Mouse (Mus musculus): Measurements from ENCODE around the gene Akap6. TPM values are rescaled to one million over a fixed set of nuclear protein-coding genes. Genes with fewer than 3 reads are reported as not detected.

Akap6 gene
- total RNA-seq, 2 experiments from 2014 or later: 178 to 181 TPM

DNA sequence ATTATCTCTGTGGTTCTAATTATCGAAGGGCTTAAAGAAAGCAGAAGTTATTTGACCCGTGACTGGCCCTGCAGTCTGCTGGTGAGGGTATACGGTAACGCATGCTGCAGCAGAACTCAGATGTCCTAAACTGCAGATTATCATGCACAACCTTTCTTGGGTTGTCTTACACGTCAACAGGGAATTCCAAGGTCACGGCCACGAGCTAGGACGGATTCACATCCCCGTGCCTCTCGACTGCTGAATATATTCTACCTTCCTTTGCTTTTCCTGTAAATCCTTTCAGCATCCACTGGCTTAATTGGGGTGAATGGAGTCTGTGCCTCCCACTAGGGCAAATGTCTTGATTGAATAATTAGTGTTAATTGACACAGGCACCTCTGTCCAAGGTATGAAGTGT, 134.9 kb downstream of the Akap6 start:
- no peak for TF ChIP-seq CTCF (IDR thresholded peaks at IDR 0.05)
- intact Hi-C loops (cut with DNase I): no loop called here
- H3K4me3 ChIP-seq: no peak overlapping the region
- H3K27ac ChIP-seq: peak overlapping the region; percentile 47; the same call in 1 of the 2 replicates
- no peak for DNase-seq (ENCODE audit: extremely low spot score in 1 of 2, low spot score in 2 of 2)

- TF ChIP-seq CTCF (IDR thresholded peaks at IDR 0.05): no peak
- no peak overlapping the region for H3K27ac ChIP-seq
- H3K4me3 ChIP-seq: no peak overlapping the region
- intact Hi-C loops (cut with DNase I): no loop called here
- DNase-seq (ENCODE audit: extremely low spot score in 1 of 2, low spot score in 2 of 2): no peak
Measured at GRCm38 (mm10) chr12:52834781-52835279, 135.6 kb downstream of the Akap6 start.

DNA sequence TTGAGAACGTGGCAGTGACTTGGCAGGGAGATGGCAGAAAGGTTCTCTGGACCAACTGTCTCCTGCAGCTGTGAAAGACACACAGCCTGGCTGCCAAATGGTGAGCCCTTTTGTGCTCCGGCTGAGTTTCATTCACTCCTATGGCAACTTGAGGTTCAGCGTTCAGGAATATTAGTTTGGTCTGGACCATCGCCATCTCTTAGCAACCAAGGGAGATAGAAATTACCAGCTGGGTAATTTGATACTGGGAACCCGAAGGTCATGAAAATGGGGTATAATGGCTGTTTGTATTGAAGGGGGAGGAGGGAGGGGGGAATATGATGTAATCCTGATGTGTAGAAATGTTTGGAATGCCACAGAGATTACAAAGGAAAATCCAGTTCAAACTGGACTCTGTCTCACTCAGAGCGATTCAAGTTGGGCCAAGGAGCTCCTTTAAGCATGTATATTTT, 136.1 kb downstream of the Akap6 start:
- no peak for DNase-seq (ENCODE audit: extremely low spot score in 1 of 2, low spot score in 2 of 2)
- Histone ChIP-seq H3K27ac (peak overlapping the region; percentile 55), H3K4me3 (no peak overlapping the region)
- intact Hi-C loops (cut with DNase I): no loop called here
- TF ChIP-seq CTCF (IDR thresholded peaks at IDR 0.05): no peak

- intact Hi-C loops (cut with DNase I): no loop called here
- no peak overlapping the region for H3K4me3 ChIP-seq
- TF ChIP-seq CTCF (IDR thresholded peaks at IDR 0.05): no peak
- H3K27ac ChIP-seq: peak overlapping the region; percentile 55
- peak in 1 of 2 experiments; percentile 19 for DNase-seq (ENCODE audit: extremely low spot score in 1 of 2, low spot score in 2 of 2)
Measured at GRCm38 (mm10) chr12:52835914-52836546, 136.8 kb downstream of the Akap6 start.

DNA sequence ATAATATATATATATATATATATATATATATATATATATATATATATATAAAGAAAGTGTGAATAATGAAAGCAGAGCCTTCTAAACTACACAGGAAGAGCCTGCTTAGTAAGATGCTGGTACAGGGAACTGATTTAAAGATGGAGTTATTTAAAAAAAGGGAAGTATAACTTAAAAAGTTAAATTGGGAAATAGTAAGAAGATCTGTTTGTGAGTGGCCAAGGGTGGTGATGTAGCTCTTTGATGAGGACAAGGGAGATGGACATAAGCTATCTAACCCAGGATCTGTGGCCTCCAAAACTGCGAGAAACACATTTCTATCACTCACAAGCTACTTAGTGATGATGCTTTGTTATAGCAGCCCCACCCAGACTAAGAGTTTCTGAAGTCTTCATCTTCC, 146.8 kb downstream of the Akap6 start:
- Histone ChIP-seq H3K27ac (no peak overlapping the region), H3K4me3 (no peak overlapping the region)
- no peak for TF ChIP-seq CTCF (IDR thresholded peaks at IDR 0.05)
- intact Hi-C loops (cut with DNase I): no loop called here
- DNase-seq (ENCODE audit: extremely low spot score in 1 of 2, low spot score in 2 of 2): no peak

DNA sequence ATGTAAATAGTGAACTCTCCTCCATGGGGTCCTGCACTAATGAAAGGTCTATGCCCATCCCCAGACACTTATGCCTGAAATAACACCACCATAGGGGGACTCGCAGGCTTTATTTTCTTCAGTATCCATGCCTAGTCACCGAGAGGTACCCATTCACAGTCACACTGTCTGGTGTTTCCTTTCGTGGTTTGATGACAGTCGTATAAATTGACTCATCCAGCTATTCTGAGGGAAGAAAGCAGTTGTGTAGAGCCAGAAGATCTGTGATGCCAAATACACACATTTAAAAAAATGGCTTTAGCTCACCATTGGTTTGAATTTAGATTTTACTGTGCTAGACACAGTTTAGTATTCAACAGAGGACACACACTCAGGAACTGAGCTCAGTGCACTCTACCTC, 147.8 kb downstream of the Akap6 start:
- Histone ChIP-seq H3K4me3 (no peak overlapping the region), H3K27ac (peak overlapping the region; percentile 32; the same call in 1 of the 2 replicates)
- intact Hi-C loops (cut with DNase I): no loop called here
- no peak for TF ChIP-seq CTCF (IDR thresholded peaks at IDR 0.05)
- DNase-seq (ENCODE audit: extremely low spot score in 1 of 2, low spot score in 2 of 2): no peak

GRCm38 (mm10) chr12:52847830-52848518, 148.8 kb downstream of the Akap6 start:
- intact Hi-C loops (cut with DNase I): no loop called here

DNA sequence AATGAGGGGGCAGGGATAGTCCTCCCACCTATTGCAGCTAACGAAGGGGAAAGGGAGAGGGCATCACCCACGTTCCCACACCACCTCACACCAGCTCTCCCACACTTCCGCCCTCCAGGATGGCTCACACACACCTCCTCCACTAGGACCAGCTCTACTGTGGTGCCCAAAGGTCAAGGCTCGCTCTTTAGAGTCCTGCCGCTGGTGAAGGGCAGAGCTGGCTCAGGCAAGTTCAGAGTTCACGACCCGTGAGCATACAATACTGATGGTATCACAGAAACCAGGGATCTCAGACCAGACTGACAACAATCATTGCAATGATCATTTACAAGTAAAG, 149.3 kb downstream of the Akap6 start:
- H3K27ac ChIP-seq: no peak overlapping the region
- intact Hi-C loops (cut with DNase I): no loop called here

More at GRCm38 (mm10) chr12:52847830-52848518, 148.8 kb downstream of the Akap6 start:
- Histone ChIP-seq H3K4me3 (no peak overlapping the region), H3K27ac (no peak overlapping the region; the same call in 1 of the 2 replicates)
- no peak for TF ChIP-seq CTCF (IDR thresholded peaks at IDR 0.05)
- no peak for DNase-seq (ENCODE audit: extremely low spot score in 1 of 2, low spot score in 2 of 2)

GRCm38 (mm10) chr12:52849297-52849696, 150.1 kb downstream of the Akap6 start:
- no peak for DNase-seq (ENCODE audit: extremely low spot score in 1 of 2, low spot score in 2 of 2)
- Histone ChIP-seq H3K4me3 (no peak overlapping the region), H3K27ac (no peak overlapping the region)
- TF ChIP-seq CTCF (IDR thresholded peaks at IDR 0.05): no peak
- intact Hi-C loops (cut with DNase I): no loop called here

More for the DNA sequence above, 149.3 kb downstream of the Akap6 start:
- no peak overlapping the region for H3K4me3 ChIP-seq
- no peak for TF ChIP-seq CTCF (IDR thresholded peaks at IDR 0.05)
- no peak for DNase-seq (ENCODE audit: extremely low spot score in 1 of 2, low spot score in 2 of 2)

DNA sequence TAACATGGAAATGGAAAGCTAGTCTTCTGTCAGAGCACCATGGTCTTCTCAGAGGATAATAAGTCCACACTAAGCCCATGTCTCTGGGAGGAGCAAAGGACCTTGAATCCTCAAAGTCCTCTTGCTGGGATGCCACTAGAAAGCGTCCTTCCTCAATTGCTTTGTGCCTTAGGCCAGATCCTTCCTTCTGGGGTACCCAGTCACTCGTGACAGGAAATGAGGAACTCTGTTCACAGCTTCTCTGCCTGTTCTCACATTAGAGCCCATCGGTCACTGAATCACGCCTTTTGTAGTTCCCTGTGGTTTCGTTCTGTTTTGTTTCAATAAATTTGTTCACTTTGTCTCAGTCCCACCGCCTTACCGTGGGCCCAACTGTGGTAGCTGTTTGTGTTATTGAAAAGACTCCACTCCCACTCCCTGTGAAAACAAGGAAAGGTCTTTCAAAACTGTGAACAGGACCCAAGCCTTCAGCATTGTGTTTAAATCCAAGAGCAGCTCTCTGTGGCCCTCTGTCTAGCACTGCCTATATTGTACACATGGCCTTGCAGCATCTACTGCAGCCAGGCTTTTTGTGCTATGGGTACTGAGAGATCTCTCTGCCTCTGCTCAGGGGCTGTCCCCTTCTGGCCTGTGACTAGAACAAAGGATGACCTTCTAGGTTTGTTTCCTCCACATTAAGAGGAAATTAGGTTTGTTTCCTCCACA, 151.3 kb downstream of the Akap6 start:
- Histone ChIP-seq H3K27ac (no peak overlapping the region; the same call in 1 of the 2 replicates), H3K4me3 (no peak overlapping the region)
- intact Hi-C loops (cut with DNase I): no loop called here
- TF ChIP-seq CTCF (IDR thresholded peaks at IDR 0.05): no peak; the same call in 1 of the 2 replicates
- no peak for DNase-seq (ENCODE audit: extremely low spot score in 1 of 2, low spot score in 2 of 2)

DNA sequence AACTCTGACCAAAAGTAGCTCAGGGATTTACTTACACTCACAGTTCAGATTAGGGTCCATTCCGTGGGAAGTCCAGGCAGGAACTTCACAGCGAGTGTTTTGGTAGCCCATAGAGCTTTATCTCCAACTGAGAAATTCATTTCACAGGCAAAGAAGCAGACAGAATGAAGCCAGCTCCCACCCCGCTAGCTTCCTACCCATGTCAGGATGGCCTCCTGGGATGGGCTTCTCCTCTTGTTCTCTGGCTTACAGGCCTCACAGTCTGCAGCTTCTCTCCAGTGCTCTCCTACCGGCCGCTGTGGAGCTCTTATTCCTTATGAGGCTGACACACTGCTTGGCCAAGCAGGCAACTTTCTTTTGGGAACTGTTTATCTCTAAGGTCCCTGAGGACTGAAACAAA, 152.0 kb downstream of the Akap6 start:
- intact Hi-C loops (cut with DNase I): no loop called here
- no peak overlapping the region; the same call in 1 of the 2 replicates for H3K27ac ChIP-seq
- H3K4me3 ChIP-seq: no peak overlapping the region
- DNase-seq (ENCODE audit: extremely low spot score in 1 of 2, low spot score in 2 of 2): no peak
- no peak for TF ChIP-seq CTCF (IDR thresholded peaks at IDR 0.05)

- no peak for DNase-seq (ENCODE audit: extremely low spot score in 1 of 2, low spot score in 2 of 2)
- no peak for TF ChIP-seq CTCF (IDR thresholded peaks at IDR 0.05)
- Histone ChIP-seq H3K4me3 (no peak overlapping the region), H3K27ac (no peak overlapping the region)
- intact Hi-C loops (cut with DNase I): no loop called here
Measured at GRCm38 (mm10) chr12:52854236-52854679, 155.1 kb downstream of the Akap6 start.
